Mouse (Mus musculus): ENCODE results near the gene Gm9195. TPM values are rescaled to one million over a fixed set of nuclear protein-coding genes. Genes with fewer than 3 reads are reported as not detected.

Gene Gm9195
- polyA plus RNA-seq, 1 experiment from 2014 or later = not detected

DNA sequence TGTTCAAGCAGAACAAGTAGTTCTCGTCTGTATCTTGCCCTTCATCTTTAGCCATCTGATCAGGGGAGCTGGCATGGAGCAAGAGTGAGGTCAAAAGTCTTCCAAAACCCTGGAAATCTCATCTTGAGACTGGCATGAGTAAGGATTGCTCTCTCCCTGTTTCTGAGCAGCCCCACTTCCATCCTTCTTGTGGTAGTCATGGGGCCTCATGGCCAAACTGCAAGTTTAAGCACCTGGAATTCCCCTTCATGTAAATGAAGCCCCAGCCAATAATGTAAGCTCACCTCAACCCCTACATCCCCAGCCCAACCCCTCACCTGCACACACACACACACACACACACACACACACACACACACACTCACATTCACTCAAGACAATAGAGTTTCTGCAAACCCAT is 30.0 kb downstream of the Gm9195 start:
- H3K27me3 ChIP-seq (ENCODE audit: control insufficient read depth, insufficient read depth, low read length) = no peaks in the 10 kb centered on the region
- H3K27ac ChIP-seq (ENCODE audit: low read depth, low read length) = no peak overlapping the region
- 82% methylated on average over 1 of the region's 1 CpGs for WGBS
- H3K9ac ChIP-seq (replicated peaks; ENCODE audit: low read depth, low read length) = no peak overlapping the region
- no peak overlapping the region for H3K4me2 ChIP-seq (ENCODE audit: low read depth, low read length)
- H3K4me1 ChIP-seq (ENCODE audit: control insufficient read depth, insufficient read depth, low read length) = no peaks in the 10 kb centered on the region
- no peaks in the 10 kb centered on the region for H3K9me3 ChIP-seq (ENCODE audit: control insufficient read depth, low read length)
- ATAC-seq (ENCODE audit: low read depth) = no peak
- no peak overlapping the region for H3K4me3 ChIP-seq (ENCODE audit: low read depth, low read length)
- H3K36me3 ChIP-seq (ENCODE audit: control insufficient read depth, insufficient read depth, low read length) = no peaks in the 10 kb centered on the region

- no peak overlapping the region for H3K4me2 ChIP-seq (ENCODE audit: low read depth, low read length)
- no peak overlapping the region for H3K4me3 ChIP-seq (ENCODE audit: low read depth, low read length)
- no peak overlapping the region for H3K9ac ChIP-seq (replicated peaks; ENCODE audit: low read depth, low read length)
- WGBS = 74% methylated on average over 2 of the region's 2 CpGs
- no peaks in the 10 kb centered on the region for H3K36me3 ChIP-seq (ENCODE audit: control insufficient read depth, insufficient read depth, low read length)
- no peak for ATAC-seq (ENCODE audit: low read depth)
- no peaks in the 10 kb centered on the region for H3K4me1 ChIP-seq (ENCODE audit: control insufficient read depth, insufficient read depth, low read length)
- H3K27me3 ChIP-seq (ENCODE audit: control insufficient read depth, insufficient read depth, low read length) = no peaks in the 10 kb centered on the region
- no peaks in the 10 kb centered on the region for H3K9me3 ChIP-seq (ENCODE audit: control insufficient read depth, low read length)
- H3K27ac ChIP-seq (ENCODE audit: low read depth, low read length) = no peak overlapping the region
Observed at GRCm38 (mm10) chr14:72460291-72460690, 31.3 kb downstream of the Gm9195 start.

- H3K9ac ChIP-seq (replicated peaks; ENCODE audit: low read depth, low read length) = no peak overlapping the region
- H3K27me3 ChIP-seq (ENCODE audit: control insufficient read depth, insufficient read depth, low read length) = no peaks in the 10 kb centered on the region
- no peak for ATAC-seq (ENCODE audit: low read depth)
- no peak overlapping the region for H3K4me3 ChIP-seq (ENCODE audit: low read depth, low read length)
- no peaks in the 10 kb centered on the region for H3K4me1 ChIP-seq (ENCODE audit: control insufficient read depth, insufficient read depth, low read length)
- no peak overlapping the region for H3K4me2 ChIP-seq (ENCODE audit: low read depth, low read length)
- WGBS = 90% methylated on average over 1 of the region's 1 CpGs
- no peaks in the 10 kb centered on the region for H3K36me3 ChIP-seq (ENCODE audit: control insufficient read depth, insufficient read depth, low read length)
- H3K9me3 ChIP-seq (ENCODE audit: control insufficient read depth, low read length) = no peaks in the 10 kb centered on the region
- H3K27ac ChIP-seq (ENCODE audit: low read depth, low read length) = no peak overlapping the region
Observed at GRCm38 (mm10) chr14:72458930-72459329, 32.7 kb downstream of the Gm9195 start.

GRCm38 (mm10) chr14:72447141-72448091 is 44.2 kb downstream of the Gm9195 start:
- Histone ChIP-seq H3K4me1 (ENCODE audit: control insufficient read depth, insufficient read depth, low read length) (no peaks in the 10 kb centered on the region), H3K27ac (ENCODE audit: low read depth, low read length) (no peak overlapping the region), H3K36me3 (ENCODE audit: control insufficient read depth, insufficient read depth, low read length) (no peaks in the 10 kb centered on the region), H3K9me3 (ENCODE audit: control insufficient read depth, low read length) (no peaks in the 10 kb centered on the region), H3K4me2 (ENCODE audit: low read depth, low read length) (no peak overlapping the region), H3K9ac (replicated peaks; ENCODE audit: low read depth, low read length) (no peak overlapping the region), H3K4me3 (ENCODE audit: low read depth, low read length) (no peak overlapping the region), H3K27me3 (ENCODE audit: control insufficient read depth, insufficient read depth, low read length) (no peaks in the 10 kb centered on the region)
- no peak; the same call in 1 of the 2 replicates for ATAC-seq (ENCODE audit: low read depth)
- WGBS = 64% methylated on average over 9 of the region's 9 CpGs

GRCm38 (mm10) chr14:72442936-72443335 is 48.7 kb downstream of the Gm9195 start:
- H3K36me3 ChIP-seq (ENCODE audit: control insufficient read depth, insufficient read depth, low read length) = no peaks in the 10 kb centered on the region
- no peak for ATAC-seq (ENCODE audit: low read depth)
- H3K9me3 ChIP-seq (ENCODE audit: control insufficient read depth, low read length) = no peaks in the 10 kb centered on the region
- H3K4me1 ChIP-seq (ENCODE audit: control insufficient read depth, insufficient read depth, low read length) = no peaks in the 10 kb centered on the region
- H3K4me2 ChIP-seq (ENCODE audit: low read depth, low read length) = no peak overlapping the region
- 86% methylated on average over 11 of the region's 11 CpGs for WGBS
- no peak overlapping the region for H3K4me3 ChIP-seq (ENCODE audit: low read depth, low read length)
- H3K9ac ChIP-seq (replicated peaks; ENCODE audit: low read depth, low read length) = no peak overlapping the region
- no peak overlapping the region for H3K27ac ChIP-seq (ENCODE audit: low read depth, low read length)
- no peaks in the 10 kb centered on the region for H3K27me3 ChIP-seq (ENCODE audit: control insufficient read depth, insufficient read depth, low read length)

DNA sequence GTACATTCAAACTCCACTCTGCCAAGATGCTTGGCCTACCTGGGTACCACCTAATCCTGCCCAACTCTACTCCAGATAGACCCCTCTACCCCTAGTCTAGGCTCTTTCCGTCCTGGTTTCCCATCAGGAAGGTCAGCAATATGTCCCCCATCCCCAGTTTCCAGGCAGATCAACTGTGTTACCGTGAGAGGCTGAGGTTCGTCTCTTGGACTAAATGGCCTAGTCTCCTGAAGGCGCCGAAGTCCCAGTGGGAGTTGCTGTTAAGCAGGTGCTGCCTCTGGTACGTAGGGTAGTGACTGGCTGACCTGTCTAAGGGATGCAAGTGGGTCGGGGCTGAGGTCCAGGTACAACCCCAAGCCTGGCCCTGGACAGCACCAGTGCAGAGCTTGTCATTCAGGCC is 50.7 kb downstream of the Gm9195 start:
- Histone ChIP-seq H3K27ac (ENCODE audit: low read depth, low read length) (no peak overlapping the region), H3K9ac (replicated peaks; ENCODE audit: low read depth, low read length) (no peak overlapping the region), H3K36me3 (ENCODE audit: control insufficient read depth, insufficient read depth, low read length) (no peaks in the 10 kb centered on the region), H3K4me3 (ENCODE audit: low read depth, low read length) (no peak overlapping the region), H3K4me1 (ENCODE audit: control insufficient read depth, insufficient read depth, low read length) (no peaks in the 10 kb centered on the region), H3K4me2 (ENCODE audit: low read depth, low read length) (no peak overlapping the region), H3K27me3 (ENCODE audit: control insufficient read depth, insufficient read depth, low read length) (no peaks in the 10 kb centered on the region), H3K9me3 (ENCODE audit: control insufficient read depth, low read length) (no peaks in the 10 kb centered on the region)
- ATAC-seq (ENCODE audit: low read depth) = no peak
- WGBS = 92% methylated on average over 7 of the region's 7 CpGs

GRCm38 (mm10) chr14:72440436-72440835 is 51.2 kb downstream of the Gm9195 start:
- H3K4me1 ChIP-seq (ENCODE audit: control insufficient read depth, insufficient read depth, low read length) = no peaks in the 10 kb centered on the region
- no peak for ATAC-seq (ENCODE audit: low read depth)
- no peaks in the 10 kb centered on the region for H3K27me3 ChIP-seq (ENCODE audit: control insufficient read depth, insufficient read depth, low read length)
- no peaks in the 10 kb centered on the region for H3K36me3 ChIP-seq (ENCODE audit: control insufficient read depth, insufficient read depth, low read length)
- no peaks in the 10 kb centered on the region for H3K9me3 ChIP-seq (ENCODE audit: control insufficient read depth, low read length)
- 87% methylated on average over 6 of the region's 6 CpGs for WGBS
- H3K27ac ChIP-seq (ENCODE audit: low read depth, low read length) = no peak overlapping the region
- no peak overlapping the region for H3K4me2 ChIP-seq (ENCODE audit: low read depth, low read length)
- no peak overlapping the region for H3K4me3 ChIP-seq (ENCODE audit: low read depth, low read length)
- no peak overlapping the region for H3K9ac ChIP-seq (replicated peaks; ENCODE audit: low read depth, low read length)

DNA sequence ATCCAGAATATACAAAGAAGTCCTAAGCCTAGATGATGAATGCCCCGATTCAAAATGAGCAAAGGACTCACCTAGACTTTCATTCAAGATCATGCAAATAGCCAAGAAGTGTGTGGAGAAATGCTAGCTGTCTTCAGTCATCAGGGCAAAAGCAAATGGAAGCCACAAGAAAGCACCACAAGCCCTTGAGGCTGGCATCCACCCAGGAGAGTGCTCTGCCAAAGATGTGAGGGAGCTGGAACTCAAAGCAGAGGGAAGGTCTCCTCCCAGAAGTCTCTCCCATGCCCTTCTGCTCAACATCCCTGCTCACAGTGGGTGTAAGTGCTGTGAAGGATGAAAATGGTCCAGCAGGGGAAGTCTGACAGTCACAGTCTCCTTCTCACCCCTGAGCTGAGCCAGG is 52.7 kb downstream of the Gm9195 start:
- Histone ChIP-seq H3K4me3 (ENCODE audit: low read depth, low read length) (no peak overlapping the region), H3K36me3 (ENCODE audit: control insufficient read depth, insufficient read depth, low read length) (no peaks in the 10 kb centered on the region), H3K4me1 (ENCODE audit: control insufficient read depth, insufficient read depth, low read length) (no peaks in the 10 kb centered on the region), H3K4me2 (ENCODE audit: low read depth, low read length) (no peak overlapping the region), H3K27me3 (ENCODE audit: control insufficient read depth, insufficient read depth, low read length) (no peaks in the 10 kb centered on the region), H3K9ac (replicated peaks; ENCODE audit: low read depth, low read length) (no peak overlapping the region), H3K9me3 (ENCODE audit: control insufficient read depth, low read length) (no peaks in the 10 kb centered on the region), H3K27ac (ENCODE audit: low read depth, low read length) (no peak overlapping the region)
- ATAC-seq (ENCODE audit: low read depth) = no peak
- 88% methylated on average over 1 of the region's 1 CpGs for WGBS

- H3K27me3 ChIP-seq (ENCODE audit: control insufficient read depth, insufficient read depth, low read length) = no peaks in the 10 kb centered on the region
- no peaks in the 10 kb centered on the region for H3K9me3 ChIP-seq (ENCODE audit: control insufficient read depth, low read length)
- 52% methylated on average over 1 of the region's 1 CpGs for WGBS
- no peaks in the 10 kb centered on the region for H3K4me1 ChIP-seq (ENCODE audit: control insufficient read depth, insufficient read depth, low read length)
- H3K27ac ChIP-seq (ENCODE audit: low read depth, low read length) = no peak overlapping the region
- H3K9ac ChIP-seq (replicated peaks; ENCODE audit: low read depth, low read length) = no peak overlapping the region
- H3K4me3 ChIP-seq (ENCODE audit: low read depth, low read length) = no peak overlapping the region
- ATAC-seq (ENCODE audit: low read depth) = peak; percentile 49; the same call in 1 of the 2 replicates
- H3K4me2 ChIP-seq (ENCODE audit: low read depth, low read length) = no peak overlapping the region
- no peaks in the 10 kb centered on the region for H3K36me3 ChIP-seq (ENCODE audit: control insufficient read depth, insufficient read depth, low read length)
Observed at GRCm38 (mm10) chr14:72389696-72390095, 101.9 kb downstream of the Gm9195 start.

All from neural tube, embryonic 14.5 days (tissue).